ENCODE assay signal across 10 mouse cellular contexts in genomic region chr2:125057250-125057815, GRCm38 (mm10). TPM values are rescaled to one million over a fixed set of nuclear protein-coding genes. Genes with fewer than 3 reads are reported as not detected.
DNase-seq lines count a peak whose midpoint lies in the region; ATAC-seq lines count a peak whose summit lies in the region.
"Had no signal": no experiment of that assay in that cellular context is flagged by ENCODE, and none has a peak within 500 bp of the region (broad histone marks: within the 10 kb centered on the region; RNA-seq: fewer than 3 reads in every experiment).

No protein-coding gene starts in this region.

- H3K9ac ChIP-seq in limb, embryonic 11.5 days (ENCODE audit: low read length) = no peak overlapping the region
- H3K9ac ChIP-seq: limb, embryonic 13.5 days had no signal

- H3K4me2 ChIP-seq in limb, embryonic 11.5 days (ENCODE audit: low read depth, severe bottlenecking) = no peak overlapping the region
- H3K4me2 ChIP-seq: limb, embryonic 13.5 days had no signal

- H3K27me3 ChIP-seq in limb, embryonic 11.5 days (ENCODE audit: control insufficient read depth, insufficient read depth, low read length) = no peaks in the 10 kb centered on the region
- no peaks in the 10 kb centered on the region for H3K27me3 ChIP-seq in limb, embryonic 10.5 days (ENCODE audit: low read depth, poor library complexity, severe bottlenecking)
- H3K27me3 ChIP-seq: limb, embryonic 13.5 days had no signal

- no peak overlapping the region for H3K4me3 ChIP-seq in limb, embryonic 11.5 days (ENCODE audit: low read depth, low read length)
- H3K4me3 ChIP-seq in limb, embryonic 10.5 days = no peak overlapping the region
- H3K4me3 ChIP-seq: limb, embryonic 13.5 days had no signal

- H3K9me3 ChIP-seq in limb, embryonic 11.5 days (ENCODE audit: control insufficient read depth, low read length) = no peaks in the 10 kb centered on the region
- H3K9me3 ChIP-seq in limb, embryonic 10.5 days (replicated peaks) = no peaks in the 10 kb centered on the region
- H3K9me3 ChIP-seq: limb, embryonic 13.5 days had no signal

- peak; percentile 51 to 62 for DNase-seq in cerebellum, postnatal 10 days
- DNase-seq in cerebellum, postnatal 36 days = no peak
- DNase-seq in limb, embryonic 11.5 days (ENCODE audit: low spot score) = peak; percentile 24
- no peak for DNase-seq in limb, embryonic 10.5 days (ENCODE audit: low spot score)
- peak; percentile 26 to 34 for DNase-seq in adrenal gland, postnatal 36 days
- DNase-seq in layer of hippocampus, postnatal 14 days (ENCODE audit: low spot score in 2 of 2) = peak; percentile 37 to 61
- DNase-seq in thymus, postnatal 14 days = no peak
- DNase-seq in urinary bladder, adult 18-20 months (ENCODE audit: low spot score in 2 of 2) = no peak

- H3K4me1 ChIP-seq in limb, embryonic 11.5 days (ENCODE audit: control insufficient read depth, insufficient read depth, low read length) = no peaks in the 10 kb centered on the region
- no peaks in the 10 kb centered on the region for H3K4me1 ChIP-seq in limb, embryonic 10.5 days
- H3K4me1 ChIP-seq: limb, embryonic 13.5 days had no signal

- WGBS in limb, embryonic 11.5 days = 51% methylated on average over 7 of the region's 7 CpGs
- 54% methylated on average over 7 of the region's 7 CpGs for WGBS in limb, embryonic 10.5 days

- ATAC-seq in limb, embryonic 11.5 days (ENCODE audit: insufficient number of reproducible peaks, low FRiP score, low TSS enrichment, low read depth) = no peak

- H3K36me3 ChIP-seq in limb, embryonic 11.5 days (ENCODE audit: control insufficient read depth, insufficient read depth, low read length) = no peaks in the 10 kb centered on the region
- no peaks in the 10 kb centered on the region for H3K36me3 ChIP-seq in limb, embryonic 10.5 days
- H3K36me3 ChIP-seq: limb, embryonic 13.5 days had no signal

- no peak overlapping the region for H3K27ac ChIP-seq in limb, embryonic 11.5 days (replicated peaks; ENCODE audit: low read depth, low read length)
- H3K27ac ChIP-seq in limb, embryonic 10.5 days = no peak overlapping the region
- H3K27ac ChIP-seq: limb, embryonic 13.5 days had no signal

RNA-seq across cellular contexts. Expression of gene Slc24a5, which starts 10.6 kb away (rescaled TPM):
- polyA plus RNA-seq in limb, embryonic 11.5 days (2014; fragmentation: Nextera tagmentation; extraction: Ambion mirVana) = 3.9 and 4.4 TPM in 2 replicates
- polyA plus RNA-seq in limb, embryonic 10.5 days (2016; fragmentation: Nextera tagmentation; extraction: Ambion mirVana) = 3.7 and 5.2 TPM in 2 replicates
- not detected for total RNA-seq in adrenal gland, postnatal 36 days (2021)
- total RNA-seq in layer of hippocampus, postnatal 14 days (2021) = 1 to 10 TPM in 1 of 2 experiments, under 1 TPM in 1; 0.64 to 1.2 TPM
- polyA plus RNA-seq: small intestine, adult 2 months had no signal

Comparison
In these comparisons a context has a peak if more than half of its experiments do, and no peak if none do; other contexts are left out.
1. DNase-seq: peak in cerebellum, postnatal 10 days (2 of 2), limb, embryonic 11.5 days (single experiment), adrenal gland, postnatal 36 days (2 of 2) and layer of hippocampus, postnatal 14 days (2 of 2); none in cerebellum, postnatal 36 days (0 of 2), limb, embryonic 10.5 days (single experiment), thymus, postnatal 14 days (single experiment) and urinary bladder, adult 18-20 months (0 of 2).